Mouse (Mus musculus): ENCODE data around the gene Tsr1.

The Tsr1 gene

GRCm38 (mm10) chr11:74897678-74898516, at the start of gene Tsr1:
TSS of gene Tsr1 (plus strand) at chr11:74898071.
- peak; percentile 76 to 91 for DNase-seq (ENCODE audit: low spot score in 2 of 2)

- DNase-seq (ENCODE audit: low spot score in 2 of 2) = no peak
Observed at GRCm38 (mm10) chr11:74850998-74851661, 46.7 kb upstream of the Tsr1 start.

GRCm38 (mm10) chr11:74857756-74858155, 40.1 kb upstream of the Tsr1 start:
- DNase-seq (ENCODE audit: low spot score in 2 of 2) = no peak

GRCm38 (mm10) chr11:74862129-74862528, 35.7 kb upstream of the Tsr1 start:
- DNase-seq (ENCODE audit: low spot score in 2 of 2) = no peak

- no peak for DNase-seq (ENCODE audit: low spot score in 2 of 2)
Observed at GRCm38 (mm10) chr11:74863471-74863870, 34.4 kb upstream of the Tsr1 start.

- no peak for DNase-seq (ENCODE audit: low spot score in 2 of 2)
Observed at GRCm38 (mm10) chr11:74864421-74864820, 33.5 kb upstream of the Tsr1 start.

GRCm38 (mm10) chr11:74865252-74865651, 32.6 kb upstream of the Tsr1 start:
- no peak for DNase-seq (ENCODE audit: low spot score in 2 of 2)

- DNase-seq (ENCODE audit: low spot score in 2 of 2) = no peak
Observed at GRCm38 (mm10) chr11:74866640-74867039, 31.2 kb upstream of the Tsr1 start.

- no peak for DNase-seq (ENCODE audit: low spot score in 2 of 2)
Observed at GRCm38 (mm10) chr11:74867181-74867580, 30.7 kb upstream of the Tsr1 start.

GRCm38 (mm10) chr11:74868046-74868760, 29.7 kb upstream of the Tsr1 start:
- no peak for DNase-seq (ENCODE audit: low spot score in 2 of 2)

- no peak for DNase-seq (ENCODE audit: low spot score in 2 of 2)
Observed at GRCm38 (mm10) chr11:74869603-74870002, 28.3 kb upstream of the Tsr1 start.

- no peak for DNase-seq (ENCODE audit: low spot score in 2 of 2)
Observed at GRCm38 (mm10) chr11:74870544-74870943, 27.3 kb upstream of the Tsr1 start.

GRCm38 (mm10) chr11:74870991-74871622, 26.8 kb upstream of the Tsr1 start:
- DNase-seq (ENCODE audit: low spot score in 2 of 2) = no peak

GRCm38 (mm10) chr11:74874630-74875029, 23.2 kb upstream of the Tsr1 start:
- no peak for DNase-seq (ENCODE audit: low spot score in 2 of 2)

- no peak for DNase-seq (ENCODE audit: low spot score in 2 of 2)
Observed at GRCm38 (mm10) chr11:74876801-74877200, 21.1 kb upstream of the Tsr1 start.

GRCm38 (mm10) chr11:74880999-74881398, 16.9 kb upstream of the Tsr1 start:
- DNase-seq (ENCODE audit: low spot score in 2 of 2) = no peak

- no peak for DNase-seq (ENCODE audit: low spot score in 2 of 2)
Observed at GRCm38 (mm10) chr11:74881979-74882378, 15.9 kb upstream of the Tsr1 start.

GRCm38 (mm10) chr11:74883098-74883497, 14.8 kb upstream of the Tsr1 start:
- no peak for DNase-seq (ENCODE audit: low spot score in 2 of 2)

GRCm38 (mm10) chr11:74894619-74895018, 3.3 kb upstream of the Tsr1 start:
- DNase-seq (ENCODE audit: low spot score in 2 of 2) = no peak

- peak; percentile 60 to 64 for DNase-seq (ENCODE audit: low spot score in 2 of 2)
Observed at GRCm38 (mm10) chr11:74895980-74896900, 1.6 kb upstream of the Tsr1 start.

Measured in spleen, postnatal 10 days (tissue).